Mouse (Mus musculus) gonadal fat pad, adult 2 months (tissue): Measurements from ENCODE around the gene Gm43738. TPM values are rescaled to one million over a fixed set of nuclear protein-coding genes. Genes with fewer than 3 reads are reported as not detected.

Source experiments
- DNase-seq: peaks from one replicate; pipeline ENCODE4 v3.0.0-alpha.2; 2012; ENCODE audit warnings: low read depth
- polyA plus RNA-seq: library from polyadenylated mRNA; depleted of rRNA; stranded (reverse); fragments of >200 nt; gene quantifications from 2 replicates; pipeline ENCODE4 v1.2.3, GENCODE M21; 2012; rRNA removed

Gm43738 gene
- not detected in 2 replicates for polyA plus RNA-seq

DNA sequence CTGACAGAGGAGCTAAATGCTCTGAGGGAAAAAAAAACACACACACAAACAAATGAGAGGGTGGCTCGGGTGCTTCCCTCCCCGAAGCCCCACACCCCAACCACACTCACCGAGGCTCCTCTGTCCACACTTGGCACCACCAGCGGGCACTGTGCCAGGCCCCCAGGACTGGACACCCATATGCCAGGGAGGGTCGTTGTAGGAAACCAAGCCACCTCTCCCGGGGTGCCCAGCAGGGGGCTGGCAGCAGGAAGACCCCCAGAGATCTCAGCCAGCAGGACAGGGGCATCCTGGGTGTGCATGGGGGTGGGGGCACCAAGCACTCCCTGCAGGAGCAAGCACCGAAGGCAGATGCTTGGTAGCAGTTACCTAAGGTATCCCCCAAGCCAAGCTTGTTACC lies at the start of gene Gm43738:
Gm43738 (minus strand) TSS at position 289 of the 400 bp plus-strand sequence.
- no peak for DNase-seq

DNA sequence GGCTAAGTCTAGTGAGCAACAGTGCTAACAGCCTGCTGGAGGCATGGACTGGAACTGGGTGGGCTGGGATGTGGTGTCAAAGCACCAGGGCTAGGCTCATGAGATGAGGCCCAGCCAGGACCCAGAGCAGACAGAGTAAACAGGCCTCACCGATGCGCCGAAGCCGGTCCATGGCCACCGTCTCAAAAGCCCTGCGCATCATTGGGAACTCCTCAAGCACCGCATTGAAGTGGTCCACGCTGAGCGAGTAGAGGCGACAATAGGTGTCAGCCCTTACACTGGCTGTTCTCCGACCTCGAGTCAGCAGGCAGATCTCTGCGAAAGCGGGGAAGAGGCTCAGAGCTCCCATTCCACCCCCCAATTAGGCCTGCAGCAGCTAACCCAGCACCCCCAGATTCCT lies 47.7 kb upstream of the Gm43738 start:
- no peak for DNase-seq

DNA sequence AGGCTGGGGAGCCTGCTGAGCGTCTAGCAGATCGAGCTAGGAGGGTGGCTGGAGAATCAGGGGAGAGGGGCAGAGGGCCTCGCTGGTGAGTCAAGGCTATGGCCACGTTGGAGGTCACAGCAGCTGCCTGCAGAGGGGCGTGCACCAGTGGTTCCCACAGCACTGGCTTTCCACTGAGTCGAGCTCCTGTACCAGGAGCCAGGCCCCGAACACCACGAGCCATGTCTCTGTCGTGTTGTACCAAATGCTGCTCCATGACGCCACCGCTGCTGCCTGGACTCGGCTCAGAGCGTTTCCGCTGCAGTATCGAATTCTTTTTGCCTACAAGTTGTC lies 47.0 kb upstream of the Gm43738 start:
- no peak for DNase-seq

DNA sequence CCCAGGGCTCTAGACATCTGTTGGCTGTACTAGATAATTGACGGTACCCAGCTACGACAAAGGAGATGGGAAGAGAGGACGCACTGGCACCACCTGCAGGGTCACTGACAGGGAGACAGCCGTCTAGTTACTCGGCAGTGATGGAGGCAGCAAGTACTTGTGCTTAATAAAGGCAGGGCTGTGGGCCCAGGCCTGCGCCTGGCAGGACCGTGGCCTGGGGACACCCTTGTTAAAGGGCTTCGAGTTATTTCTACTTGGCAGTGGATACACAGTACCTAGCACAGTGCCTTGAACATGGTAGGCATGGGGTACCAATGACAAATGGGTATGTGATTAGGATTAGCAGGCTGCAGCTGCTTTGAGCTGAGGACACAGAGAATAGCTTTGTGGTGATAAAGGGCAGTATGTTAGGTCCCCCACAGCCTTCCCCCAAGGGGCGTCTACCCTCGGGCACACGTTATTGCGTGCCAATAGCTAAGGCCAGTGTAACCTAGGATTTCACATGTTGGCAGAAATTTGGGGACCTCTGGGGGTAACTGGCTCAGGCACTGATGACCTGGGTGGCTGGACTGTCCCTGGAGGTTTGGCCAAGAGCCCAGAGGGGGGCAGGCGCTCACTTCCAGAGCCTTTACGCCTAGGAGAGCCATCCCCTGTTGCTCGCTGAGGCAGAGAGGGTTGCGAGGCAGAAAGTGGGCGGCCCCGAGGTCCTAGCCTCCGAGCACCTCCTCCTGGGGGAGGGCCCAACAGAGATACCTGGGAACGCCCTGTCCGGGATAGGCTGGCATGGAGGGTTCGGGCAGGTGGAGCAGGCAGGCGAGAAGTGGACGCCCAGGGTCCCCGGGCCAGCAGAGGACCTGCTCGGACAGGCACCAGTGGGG lies 46.4 kb upstream of the Gm43738 start:
- no peak for DNase-seq

DNA sequence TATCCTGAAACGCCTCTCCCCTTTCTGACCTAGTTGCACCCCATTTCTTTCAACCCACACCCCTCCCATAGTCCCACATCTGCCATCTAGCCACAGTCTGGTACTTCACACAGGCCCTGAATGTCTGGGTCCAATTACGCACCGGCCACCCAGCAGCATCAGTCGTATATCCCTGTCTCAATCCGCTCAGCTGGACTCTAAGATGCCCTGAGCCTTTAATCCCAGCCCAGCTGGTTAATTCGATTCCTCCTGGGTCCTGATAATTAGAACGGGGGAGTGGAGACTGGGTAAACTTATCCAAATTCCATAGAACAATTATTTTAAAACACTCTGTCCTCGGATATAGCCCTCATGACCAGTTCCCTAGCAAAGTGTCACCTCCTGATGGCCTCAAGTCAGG lies 44.7 kb upstream of the Gm43738 start:
- no peak for DNase-seq

DNA sequence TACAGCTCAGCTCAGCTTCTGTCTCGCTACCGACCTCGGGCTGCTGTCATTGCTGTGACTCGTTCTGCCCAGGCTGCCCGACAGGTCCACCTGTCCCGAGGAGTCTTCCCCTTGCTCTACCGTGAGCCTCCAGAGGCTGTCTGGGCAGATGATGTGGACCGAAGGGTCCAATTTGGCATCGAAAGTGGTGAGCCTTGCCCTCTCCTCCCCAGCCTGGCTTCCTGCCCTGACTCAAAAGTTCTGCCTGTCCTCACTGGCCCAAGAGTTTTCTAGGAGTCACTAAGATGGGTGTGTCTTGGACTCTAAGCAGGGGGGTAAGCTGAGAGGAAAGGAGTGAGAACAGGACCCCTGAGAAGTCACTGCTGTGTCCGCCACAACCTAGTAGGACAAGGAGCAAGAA lies 43.9 kb upstream of the Gm43738 start:
- no peak for DNase-seq

DNA sequence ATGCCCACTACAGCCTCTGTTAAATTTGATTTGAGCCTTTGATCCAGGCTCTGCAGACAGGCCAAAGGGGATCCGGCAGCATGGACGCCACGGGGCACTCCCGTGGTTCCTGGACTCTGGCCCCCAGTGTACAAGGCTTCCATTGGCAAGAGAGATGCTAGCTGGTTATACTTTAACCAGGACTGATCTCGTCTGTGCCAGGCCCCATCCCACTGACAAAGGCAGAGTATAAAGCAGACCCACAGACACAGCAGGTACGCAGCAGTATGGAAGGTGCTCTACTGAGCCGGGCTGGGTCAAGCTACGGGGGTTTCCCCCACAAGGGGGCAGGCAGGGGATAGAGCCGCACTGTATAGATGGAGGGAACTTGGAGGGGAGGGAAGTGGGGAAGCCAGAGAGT lies 35.5 kb upstream of the Gm43738 start:
- DNase-seq: no peak

DNA sequence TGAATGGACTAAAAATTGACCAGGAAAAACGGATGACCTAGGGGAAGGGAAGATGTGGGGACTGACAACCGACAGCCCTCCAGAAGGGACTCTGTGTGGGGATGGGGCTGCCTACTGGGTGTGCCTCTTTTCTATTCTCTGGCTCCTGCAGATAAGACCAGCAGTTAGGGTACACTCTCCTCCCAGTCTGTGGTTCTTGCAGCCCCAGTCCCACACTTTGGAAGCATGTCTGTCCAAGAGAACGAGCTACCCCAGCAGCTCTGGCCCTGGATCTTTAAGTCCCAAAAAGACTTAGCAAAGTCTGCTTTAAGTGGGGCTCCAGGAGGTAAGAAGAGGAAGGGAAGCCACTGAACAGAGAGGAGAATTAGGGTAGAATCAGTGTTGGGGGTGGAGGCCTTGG lies 35.1 kb upstream of the Gm43738 start, which contains the start of gene Pklr:
Pklr (plus strand) TSS at position 185 of the 400 bp plus-strand sequence.
- DNase-seq: no peak

DNA sequence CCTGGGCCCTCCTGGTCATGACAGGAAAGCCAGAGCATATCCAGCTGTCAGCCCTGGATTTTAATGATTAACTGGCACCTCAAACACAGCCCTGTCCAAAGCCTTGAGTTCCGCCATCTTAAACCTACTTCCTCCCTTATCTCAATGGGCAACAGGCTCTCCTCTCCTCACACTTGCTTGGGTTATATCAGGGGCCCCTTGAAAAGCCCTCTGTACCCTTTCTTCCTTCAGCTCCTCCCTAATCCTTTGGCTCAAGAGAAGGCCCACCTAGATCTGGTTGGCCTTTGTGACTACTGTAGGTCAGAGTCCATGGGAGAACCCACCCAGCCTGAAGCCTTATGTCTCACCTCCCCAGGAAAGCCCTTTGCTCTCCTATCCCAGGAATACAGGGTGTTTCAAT lies 32.9 kb upstream of the Gm43738 start:
- no peak for DNase-seq

DNA sequence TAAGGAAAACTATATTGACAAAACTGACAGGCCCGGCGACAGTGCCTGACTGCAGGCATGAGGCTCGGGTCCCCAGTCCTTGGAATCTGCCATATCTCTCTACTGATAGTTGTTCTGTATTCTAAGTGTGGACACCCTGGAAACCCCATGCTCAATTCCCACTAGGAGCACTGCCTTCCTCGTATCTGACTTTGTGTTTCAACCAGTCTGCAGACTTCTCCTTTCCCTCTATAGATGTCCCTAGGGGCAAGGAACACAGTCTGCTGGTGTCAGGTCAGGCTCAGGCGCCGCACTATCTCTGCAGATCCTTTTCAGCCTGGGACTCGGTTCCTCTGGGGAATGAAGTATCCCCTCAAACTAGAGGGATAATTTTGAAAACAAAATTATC lies 32.2 kb upstream of the Gm43738 start:
- DNase-seq: no peak

DNA sequence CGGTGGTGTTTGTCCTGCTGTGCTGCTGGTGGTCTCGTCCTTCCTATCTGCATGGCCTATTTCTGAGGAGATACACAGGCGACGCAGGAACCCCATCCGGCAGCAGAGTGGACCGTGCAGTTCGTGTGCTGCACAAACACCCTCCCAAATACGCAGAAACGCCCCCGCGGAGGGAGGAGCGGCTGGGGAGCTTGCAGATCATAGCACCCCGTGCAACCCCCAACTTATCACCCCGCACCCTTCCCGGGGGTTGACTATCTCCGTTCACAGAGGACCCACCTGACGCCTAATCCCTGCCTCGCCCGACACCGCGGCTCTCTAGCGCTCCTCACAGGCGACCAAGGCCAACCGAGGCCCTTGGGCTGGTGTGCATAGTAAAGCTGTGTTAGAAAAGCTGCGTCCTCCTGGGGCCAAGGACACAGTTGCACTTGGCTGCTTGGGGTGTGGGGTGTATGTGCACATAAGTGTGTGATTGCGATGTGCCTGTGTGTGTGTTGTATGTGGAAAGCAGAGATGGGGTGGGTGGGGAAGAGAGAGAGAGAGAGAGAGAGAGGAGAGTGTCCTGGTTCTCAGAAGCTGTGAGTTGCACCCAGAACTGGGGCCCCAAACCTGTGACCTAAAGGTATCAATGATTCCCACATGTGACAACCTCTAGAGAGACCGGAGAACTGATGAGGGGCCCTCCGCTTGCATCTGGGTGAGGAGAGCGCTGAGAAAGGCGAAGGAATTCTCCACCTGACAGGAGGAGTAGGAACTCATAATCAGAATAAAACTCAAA lies 31.6 kb upstream of the Gm43738 start:
- DNase-seq: no peak

DNA sequence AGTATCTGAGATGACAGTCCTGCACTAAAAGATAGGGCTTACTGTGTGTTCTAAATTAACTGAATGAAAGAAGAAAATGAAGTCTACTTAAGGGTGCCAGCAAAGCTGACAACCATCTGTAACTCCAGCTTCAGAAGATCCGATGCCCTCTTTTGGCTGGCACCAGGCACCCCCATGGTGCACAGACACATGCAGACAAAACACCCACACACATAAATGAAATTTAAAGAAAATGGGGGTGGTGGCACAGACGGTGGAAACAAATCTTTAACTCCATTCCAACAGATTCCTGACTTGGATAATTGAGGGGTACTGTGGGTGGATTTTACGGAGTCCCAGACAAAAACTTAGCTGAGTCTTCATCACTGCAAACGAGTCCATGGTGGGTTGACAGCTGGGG lies 30.9 kb upstream of the Gm43738 start:
- no peak for DNase-seq

DNA sequence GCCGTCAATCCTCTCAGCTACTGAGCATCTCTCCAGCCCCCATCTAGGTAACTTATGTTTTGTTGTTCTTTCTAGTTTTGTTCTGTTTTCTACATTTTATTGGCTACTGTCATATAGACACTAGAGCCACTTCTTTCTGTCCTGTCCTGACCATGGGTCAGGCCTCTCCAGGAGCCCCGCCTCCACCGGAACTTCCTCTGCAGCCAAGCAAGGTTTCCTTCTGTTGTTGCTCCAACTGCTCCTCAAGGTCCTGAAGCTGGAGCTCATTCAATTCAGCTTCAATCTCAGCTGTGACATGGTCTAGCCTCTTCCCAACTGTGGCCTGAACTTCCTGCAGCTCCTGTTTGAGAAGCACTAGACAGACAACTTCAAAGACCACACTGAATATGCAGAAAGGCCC lies 29.0 kb upstream of the Gm43738 start:
- DNase-seq: no peak

DNA sequence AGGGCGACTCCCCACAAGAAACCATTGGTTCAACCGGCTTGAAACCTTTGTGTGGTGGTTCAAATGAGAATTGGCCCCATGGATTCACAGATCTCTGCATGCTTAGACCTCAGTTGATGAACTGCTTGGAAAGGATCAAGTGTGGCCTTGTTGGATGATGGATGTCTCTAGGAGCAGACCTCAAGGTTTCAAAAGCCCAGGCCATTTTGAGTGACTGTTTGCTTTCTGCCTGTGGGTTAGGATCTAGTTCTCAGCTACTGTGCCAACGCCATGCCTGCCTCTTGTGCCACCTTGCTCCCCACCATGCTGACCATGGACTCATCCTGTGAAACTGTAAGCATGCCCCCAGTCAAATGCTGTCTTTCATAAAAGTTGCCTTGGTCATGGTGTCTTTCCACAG lies 25.1 kb upstream of the Gm43738 start:
- no peak for DNase-seq

DNA sequence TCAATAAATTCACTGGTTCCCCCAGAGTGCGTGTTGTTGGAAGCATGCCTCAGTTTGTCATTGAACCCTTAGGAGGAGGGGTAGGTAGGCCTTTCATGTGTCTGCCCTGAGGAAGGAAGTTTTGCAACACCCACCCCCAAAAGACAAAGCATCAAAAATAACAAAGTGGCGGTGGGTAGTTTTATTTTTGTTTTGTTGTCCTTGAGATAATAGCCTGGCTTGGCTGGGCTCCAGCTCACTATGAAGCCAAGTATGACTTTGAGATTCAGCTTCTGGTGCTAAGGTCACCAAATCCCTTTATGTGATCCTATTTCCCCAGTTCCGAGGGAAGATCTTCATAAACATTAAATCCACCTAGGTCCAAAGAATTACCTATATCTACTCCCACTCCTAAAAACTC lies 23.3 kb upstream of the Gm43738 start:
- no peak for DNase-seq

DNA sequence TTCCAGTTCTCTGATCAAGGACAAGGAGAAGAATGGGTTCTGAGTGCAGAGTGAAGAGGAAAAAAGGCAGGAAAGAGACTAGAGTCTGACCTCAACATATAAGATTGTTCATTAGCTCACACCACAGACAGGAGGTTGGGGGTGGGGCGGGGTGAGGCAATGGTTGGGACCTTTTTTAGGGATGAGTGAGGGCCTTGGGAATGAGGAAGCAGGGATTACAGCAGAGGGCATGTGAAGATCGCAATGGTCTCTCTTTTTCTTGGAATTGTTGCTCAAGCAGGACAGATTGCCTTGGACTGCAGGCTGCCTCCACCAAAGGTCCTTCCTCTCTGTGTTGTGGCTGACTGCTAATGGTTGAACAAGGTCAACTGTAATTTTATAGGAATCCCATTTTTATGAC lies 22.4 kb upstream of the Gm43738 start:
- DNase-seq: no peak

DNA sequence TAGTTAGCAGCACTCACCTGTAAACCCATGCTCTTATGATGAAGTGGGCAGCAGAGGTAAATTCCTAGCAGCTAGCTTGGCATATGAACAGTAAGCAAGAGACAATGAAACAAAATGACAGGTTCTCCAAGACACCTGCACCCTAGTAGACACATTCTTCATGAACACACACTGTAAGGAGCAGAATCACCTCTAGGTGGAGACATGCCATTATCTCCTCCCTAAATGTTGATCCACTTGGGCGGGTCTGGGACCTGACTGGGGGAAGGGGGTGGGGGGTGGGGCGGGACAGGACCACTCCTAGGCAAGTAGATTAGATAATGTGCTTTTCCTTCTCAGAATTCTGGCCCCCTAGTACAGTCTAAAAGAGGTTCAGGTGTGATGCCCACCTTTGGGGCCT lies 14.6 kb upstream of the Gm43738 start:
- no peak for DNase-seq

DNA sequence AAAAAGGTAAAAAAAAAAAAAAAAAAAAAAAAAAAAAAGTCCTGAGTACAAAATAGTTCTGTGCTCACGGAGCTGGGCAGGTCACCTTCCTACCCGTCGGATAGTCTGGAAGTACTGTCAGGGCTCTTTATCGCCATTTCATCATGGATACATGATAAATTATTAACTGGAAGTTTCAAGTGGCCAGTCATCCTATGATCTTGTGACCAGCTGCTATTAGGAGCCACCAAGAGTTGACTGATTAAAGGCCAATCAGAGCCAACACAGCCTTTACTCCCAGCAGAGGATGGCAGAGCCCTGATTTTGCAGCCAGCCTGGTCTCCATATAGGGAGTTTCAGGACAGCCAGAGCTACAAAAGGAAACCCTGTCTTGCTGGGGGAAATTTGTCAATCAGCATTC lies 12.2 kb upstream of the Gm43738 start:
- no peak for DNase-seq

DNA sequence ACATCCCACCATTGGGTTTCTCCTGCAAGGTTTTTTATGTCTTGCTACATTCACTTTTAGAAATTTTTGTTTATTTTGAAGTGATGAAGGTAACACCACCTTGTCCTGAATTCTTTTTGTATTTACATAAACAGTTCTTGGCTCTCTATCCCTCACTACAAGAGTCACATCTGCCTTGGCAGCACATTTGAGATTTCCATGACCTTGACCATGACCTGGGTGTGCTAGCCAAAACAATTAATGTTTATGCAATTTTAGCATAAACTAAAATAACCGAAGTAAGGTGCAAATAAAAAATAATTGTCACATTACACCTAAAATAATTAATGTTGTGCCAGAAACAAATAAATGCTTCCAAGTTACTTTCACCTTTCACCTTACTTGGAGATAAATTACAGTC lies 7.2 kb upstream of the Gm43738 start:
- DNase-seq: no peak

DNA sequence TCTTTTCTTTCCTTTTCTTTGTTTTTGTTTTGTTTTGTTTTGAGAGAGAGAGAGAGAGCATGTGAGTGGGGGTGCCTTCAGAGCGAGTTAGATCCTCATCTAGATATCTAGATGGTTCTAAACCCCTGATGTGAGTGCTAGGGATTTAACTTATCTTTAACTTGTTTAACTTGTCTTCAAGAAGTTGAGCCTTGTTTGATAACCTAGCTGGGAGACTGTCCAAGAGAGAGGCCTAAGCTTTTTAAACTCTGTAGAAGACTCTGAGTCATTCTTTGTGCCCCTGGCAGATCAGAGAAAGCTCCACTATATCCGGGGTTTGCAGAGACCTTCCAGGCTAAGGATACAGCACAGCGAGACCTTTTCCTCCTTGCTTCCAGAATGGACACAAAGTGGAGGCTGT lies 6.6 kb upstream of the Gm43738 start:
- DNase-seq: no peak

DNA sequence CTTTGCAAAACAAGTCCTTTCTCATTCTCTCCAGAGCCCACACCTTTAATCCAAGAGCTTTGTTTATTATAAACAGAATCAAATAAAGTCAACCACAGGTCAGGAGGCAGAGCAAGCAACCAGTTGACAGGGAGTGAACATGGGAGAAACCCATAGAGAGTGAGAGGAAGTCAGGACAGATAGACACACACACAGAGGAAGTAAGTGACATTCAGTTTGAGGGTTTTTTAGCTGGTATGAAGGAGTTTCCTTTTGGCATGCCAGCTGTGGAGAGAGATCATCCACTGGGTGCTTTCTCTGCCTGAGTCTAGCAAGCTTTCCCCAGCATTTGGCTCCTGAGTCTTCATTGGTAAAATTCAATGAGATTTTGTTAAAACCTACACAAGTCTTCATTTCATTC lies 6.0 kb upstream of the Gm43738 start:
- no peak for DNase-seq

DNA sequence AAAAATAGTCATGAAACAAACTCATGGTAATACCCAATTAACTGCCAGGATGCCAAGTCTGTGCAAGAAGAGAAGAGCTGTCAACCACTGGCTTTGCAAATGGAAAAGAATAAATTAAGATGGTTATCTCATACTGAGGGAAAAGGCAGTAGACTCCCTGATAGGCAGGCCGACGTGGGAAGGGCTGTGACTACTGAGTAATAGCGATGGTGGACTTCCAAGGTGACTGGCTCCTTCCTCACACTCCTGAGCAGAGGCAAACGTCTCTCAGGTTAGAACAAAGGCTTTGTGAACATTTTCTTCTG lies 2.3 kb upstream of the Gm43738 start:
- DNase-seq: no peak

DNA sequence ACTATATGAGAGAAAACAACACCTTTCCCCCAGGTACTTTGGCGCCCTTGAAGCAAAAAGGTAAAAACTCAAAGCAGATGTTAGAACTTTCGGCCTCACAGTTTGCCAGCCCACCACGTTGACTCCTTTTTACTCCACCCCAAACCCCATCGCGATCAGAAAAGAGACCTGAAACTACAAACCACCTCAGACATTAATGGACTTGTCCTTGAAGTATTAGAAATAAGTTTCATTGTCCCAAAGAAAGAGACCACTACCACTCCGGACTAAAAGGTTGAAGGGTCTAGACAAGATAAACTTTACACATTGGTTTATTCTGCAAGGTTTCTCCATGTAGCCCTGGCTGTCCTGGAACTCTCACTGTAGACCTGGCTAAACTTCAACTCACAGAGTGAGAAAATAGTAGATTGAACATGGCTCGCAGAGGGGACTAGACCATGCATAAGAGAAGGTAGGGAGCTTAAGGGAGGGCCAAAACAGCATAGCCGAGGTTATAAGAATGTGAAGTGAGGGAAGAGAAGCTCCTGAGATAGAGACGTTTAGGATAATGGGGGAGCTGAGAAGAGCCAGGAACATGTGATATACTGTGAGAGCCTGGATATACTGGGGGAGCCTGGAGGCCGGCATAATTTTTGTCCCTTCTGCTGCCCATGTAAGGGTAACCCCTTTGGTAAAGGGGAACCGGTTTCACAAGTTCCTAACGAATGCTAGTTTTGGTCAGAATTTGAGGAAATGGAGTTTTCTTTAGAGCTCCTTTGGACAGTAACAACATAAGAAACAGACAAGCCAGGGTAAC lies 1.8 kb upstream of the Gm43738 start:
- no peak for DNase-seq
